Mouse (Mus musculus) heart, postnatal 0 days (tissue): ENCODE measurements around the gene Fam172a.

ENCODE experiments used
- CTCF ChIP-seq: IDR thresholded peaks from 2 replicates; pipeline ENCODE4 v1.5.1; 2016; ENCODE audit warnings: antibody characterized with exemption, control low read depth, low read depth
- EP300 ChIP-seq: IDR thresholded peaks from 2 replicates; pipeline ENCODE4 v1.6.1; 2016; ENCODE audit warnings: antibody characterized with exemption, low read depth

GRCm38 (mm10) chr13:78212111-78212510, 510.3 kb downstream of the Fam172a start:
- TF ChIP-seq EP300 = no peak
- TF ChIP-seq CTCF = no peak
